Mouse (Mus musculus) regulatory T cell (primary cell): ENCODE data around the gene Kifap3.
"Not testable (repeated sequence)": the region's sequence is repeated elsewhere in the genome, so short reads cannot be mapped to it uniquely, and the experiment has no call there.

Source experiments
- in situ Hi-C: fragments of 300-600 bp; cut with MboI, MseI; formaldehyde crosslinking; loops from one replicate; pipeline ENCODE4 v1.15.1; 2025; ENCODE audit warnings: high pct_unique_total_duplicates

The Kifap3 gene

DNA sequence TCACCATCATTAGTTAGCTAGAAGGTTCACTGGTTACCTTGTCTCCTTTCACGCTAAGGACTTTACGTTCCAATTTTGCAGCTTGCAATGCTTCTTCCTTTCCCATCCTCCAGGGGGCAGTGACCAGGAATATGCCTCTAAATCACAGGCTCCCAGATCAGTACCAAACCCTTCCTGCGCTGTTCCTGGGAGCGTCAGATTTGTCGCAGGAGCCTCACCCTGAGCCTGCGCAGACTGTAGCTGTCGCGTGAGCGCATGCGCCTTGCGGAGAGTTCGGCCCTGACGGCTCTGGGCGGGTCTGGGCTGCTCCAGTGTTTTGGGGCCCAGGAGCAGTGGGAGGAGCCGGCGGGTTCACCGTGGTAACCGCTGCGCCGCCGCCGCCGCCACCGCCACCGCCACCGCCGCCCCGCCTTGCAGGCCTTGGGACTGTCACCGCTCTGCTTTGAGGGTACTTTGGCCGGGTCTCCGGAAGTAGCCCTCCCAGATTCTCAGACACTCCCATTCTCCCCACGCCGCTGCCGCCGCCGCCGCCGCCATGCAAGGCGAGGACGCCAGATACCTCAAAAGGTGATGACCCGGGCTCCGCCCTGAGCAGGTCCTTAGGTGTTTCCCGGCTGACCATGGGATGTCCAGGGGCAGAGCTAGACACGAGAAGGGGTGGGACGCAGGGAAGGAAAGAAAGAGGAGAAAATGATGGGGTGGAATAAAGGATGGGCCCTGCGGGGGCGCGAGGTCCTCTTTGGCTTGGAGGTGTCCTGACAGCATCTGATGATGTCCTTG lies at the start of gene Kifap3:
Gene Kifap3, plus strand, starts transcription at position 248 of the 780 bp plus-strand sequence.
- in situ Hi-C loops, result no loop called here

DNA sequence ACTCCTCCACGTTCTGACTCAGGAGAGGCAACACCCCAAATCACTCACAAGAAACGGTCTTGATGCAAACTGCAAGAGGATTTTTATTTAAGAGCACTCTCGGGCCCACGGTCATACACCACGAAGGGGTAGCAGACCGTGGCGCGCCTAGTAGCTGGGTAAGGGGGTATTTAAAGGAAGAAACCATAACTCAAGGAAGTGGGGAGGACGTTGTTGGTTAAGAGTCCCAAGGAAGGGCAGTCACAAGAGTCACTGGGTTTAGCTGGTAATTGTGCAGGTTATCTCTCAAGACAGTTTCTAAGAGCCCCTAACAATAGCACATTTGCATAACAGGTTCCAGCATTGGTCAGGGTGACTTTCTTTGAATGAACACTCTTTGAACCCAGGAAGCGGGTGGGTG lies 48.2 kb upstream of the Kifap3 start:
- in situ Hi-C loops, result not testable (repeated sequence)

DNA sequence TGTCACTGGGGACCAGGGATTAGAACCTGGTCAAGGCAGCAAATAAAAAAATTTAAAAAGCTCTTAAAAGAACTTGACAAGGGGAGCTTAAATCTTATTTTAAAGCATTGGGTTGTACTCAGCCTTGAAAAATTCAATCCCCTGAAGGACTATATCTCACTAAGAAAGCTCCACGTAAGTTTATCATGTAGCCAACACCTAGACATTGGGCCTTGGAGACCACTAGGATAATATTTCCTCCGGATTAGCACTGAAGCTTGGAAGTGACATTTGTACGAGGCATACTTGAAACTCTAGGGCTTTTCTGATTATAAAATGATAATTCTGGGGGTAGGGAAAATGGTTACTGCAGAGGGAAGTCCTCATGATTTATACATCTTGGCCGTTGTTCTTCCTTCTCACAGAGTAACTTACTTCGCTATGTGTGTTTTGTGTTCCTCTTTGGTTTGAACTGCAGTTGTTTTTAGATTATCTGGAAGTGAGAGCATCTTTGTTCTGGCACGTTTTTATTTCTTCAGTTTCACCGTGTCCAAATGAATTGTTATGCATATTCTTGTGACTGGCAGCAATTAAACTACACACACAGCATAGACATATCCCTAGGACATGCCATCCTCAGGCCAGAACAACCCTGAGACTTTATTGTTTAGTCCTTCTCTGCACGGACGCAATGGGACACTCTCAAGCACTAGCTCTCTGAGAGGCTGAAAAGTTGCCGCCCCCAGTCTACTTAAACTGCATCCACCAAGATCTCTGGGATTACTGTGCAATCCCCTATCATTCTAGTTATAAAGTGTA lies 42.7 kb upstream of the Kifap3 start:
- in situ Hi-C loops, result no loop called here

DNA sequence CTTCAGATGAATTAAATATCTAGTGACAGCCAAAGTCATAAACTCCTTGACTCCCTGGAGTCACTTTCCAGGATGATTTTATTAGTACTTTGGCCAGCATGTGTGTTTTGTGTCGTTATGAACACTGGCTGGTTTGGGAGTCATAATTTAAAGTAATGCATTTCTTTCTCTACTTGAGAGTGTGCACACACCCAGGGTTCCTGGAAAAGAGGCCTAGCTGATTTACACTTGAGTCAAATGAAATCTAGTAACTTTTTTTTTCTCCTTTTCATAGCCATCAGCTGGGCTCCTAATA lies 42.2 kb upstream of the Kifap3 start:
- in situ Hi-C loops, result no loop called here

DNA sequence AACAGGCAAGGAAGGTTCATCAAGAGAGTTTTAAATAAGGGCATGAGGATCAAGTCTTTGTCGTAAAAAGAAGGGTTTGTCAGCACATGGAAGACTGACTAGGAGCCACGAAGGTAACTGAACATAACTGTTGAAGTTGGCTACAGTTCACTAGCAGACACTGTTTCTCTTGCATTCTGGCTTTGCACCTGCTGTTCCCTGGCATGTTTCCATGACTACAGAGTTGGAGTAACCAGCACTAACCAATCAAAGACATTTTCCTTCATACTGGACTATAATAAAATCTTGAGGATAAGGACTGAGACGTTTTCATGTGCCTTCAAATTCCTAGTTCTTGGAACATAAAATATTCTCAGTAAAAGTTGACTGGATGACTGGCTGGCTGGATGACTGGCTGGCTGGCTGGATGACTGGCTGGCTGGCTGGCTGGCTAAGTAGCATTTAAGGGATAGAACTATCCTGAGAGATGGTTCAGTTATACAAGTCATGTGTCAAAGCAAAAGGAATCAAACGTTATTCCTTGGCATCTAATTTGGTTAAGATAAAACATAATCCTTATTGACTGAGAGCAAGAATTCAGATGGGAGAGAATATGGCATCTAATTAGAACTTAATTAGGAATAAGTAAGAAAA lies 27.9 kb upstream of the Kifap3 start:
- in situ Hi-C loops, result no loop called here

DNA sequence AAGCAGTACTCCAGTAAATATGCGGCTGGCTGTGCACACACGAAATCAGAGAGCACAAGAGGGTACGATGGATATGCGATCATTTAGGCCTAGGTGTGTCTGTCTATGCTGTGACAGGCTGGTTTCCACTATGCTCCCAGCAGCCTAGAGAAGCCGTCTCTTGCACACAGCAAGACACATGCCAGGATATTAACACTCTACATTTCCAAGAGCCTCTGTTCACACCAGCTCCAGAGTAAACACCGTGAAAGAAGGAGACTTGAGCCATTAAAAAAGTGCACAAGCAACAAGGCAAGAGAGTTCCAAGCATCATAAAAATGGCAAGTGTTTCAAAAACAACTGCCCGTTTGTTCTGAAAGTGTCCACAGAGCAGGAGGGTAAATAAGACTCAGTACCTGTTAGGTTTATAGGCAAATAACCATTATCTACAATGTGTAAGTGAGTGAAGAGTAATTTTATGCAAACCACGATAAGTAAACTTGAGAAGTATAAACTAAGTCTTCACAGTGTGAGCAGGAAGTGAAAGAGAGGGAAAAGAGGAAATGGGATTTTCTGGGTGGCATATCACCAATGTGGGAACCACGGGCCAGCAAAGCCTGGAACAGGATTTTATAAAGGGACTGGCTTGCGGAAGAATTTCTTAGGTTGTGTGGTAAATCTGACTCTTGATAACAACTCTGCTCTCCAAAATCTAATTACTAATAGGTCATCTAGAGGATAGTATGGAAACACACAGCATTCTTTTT lies 21.7 kb upstream of the Kifap3 start:
- in situ Hi-C loops, result no loop called here

DNA sequence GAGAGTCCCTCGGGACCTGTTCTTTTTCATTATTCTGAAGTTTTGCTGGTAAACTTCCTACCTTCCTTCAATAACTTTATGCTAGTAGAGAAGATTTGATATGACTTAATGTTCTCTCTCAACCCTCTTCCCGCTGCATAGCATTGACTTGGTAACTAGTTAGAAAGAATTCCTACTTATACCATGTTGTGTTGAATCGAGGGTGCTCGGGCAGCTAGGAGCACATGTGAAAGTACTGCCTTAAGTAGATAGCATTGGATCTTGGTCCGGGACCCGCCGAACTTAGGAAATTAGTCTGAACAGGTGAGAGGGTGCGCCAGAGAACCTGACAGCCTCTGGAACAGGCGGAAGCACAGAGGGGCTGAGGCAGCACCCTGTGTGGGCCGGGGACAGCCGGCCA lies 4.2 kb downstream of the Kifap3 start:
- in situ Hi-C loops, result not testable (repeated sequence)

DNA sequence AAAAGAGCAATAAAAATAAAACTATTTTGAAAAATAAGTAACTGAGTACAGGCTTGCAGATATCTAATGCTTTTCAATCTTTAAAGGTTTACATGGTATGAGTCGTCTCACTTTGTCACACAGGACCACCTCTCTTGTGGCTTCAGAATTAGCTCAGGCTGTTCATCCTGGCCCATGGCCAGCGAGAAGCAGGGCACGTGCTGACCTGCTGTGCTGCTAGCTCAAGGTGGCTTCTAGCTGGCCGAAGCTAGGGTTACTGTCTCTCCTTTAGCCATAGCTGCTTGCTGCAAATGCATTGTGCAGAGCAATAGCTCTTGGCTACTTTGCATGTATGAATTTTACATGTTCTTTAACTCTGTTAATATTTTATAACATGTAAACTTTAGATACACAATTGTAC lies 42.0 kb downstream of the Kifap3 start:
- in situ Hi-C loops, result loop anchor here (10.0 kb wide), 1 partner anchor 93 kb away; no protein-coding TSS in a partner anchor

DNA sequence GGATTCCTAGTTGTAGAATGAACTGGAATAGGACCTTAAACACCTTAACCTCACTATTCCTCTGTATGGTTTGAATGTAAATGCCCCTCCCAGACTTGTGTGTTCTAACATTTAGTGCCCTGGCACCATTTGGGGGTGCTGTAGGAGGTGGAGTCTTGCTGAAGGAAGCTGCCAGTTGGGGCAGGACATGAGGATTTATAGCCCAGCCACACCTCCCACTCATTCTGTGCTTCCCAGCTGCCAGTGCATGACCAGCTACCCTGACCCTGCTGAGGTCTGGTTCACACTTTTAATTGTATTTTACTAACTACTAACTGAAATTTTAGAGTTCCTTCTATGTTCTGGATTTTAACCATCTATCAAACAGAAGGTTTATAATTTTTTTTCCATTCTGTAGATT lies 50.1 kb downstream of the Kifap3 start:
- in situ Hi-C loops, result loop anchor here (10.0 kb wide), 1 partner anchor 85 kb away; no protein-coding TSS in a partner anchor

DNA sequence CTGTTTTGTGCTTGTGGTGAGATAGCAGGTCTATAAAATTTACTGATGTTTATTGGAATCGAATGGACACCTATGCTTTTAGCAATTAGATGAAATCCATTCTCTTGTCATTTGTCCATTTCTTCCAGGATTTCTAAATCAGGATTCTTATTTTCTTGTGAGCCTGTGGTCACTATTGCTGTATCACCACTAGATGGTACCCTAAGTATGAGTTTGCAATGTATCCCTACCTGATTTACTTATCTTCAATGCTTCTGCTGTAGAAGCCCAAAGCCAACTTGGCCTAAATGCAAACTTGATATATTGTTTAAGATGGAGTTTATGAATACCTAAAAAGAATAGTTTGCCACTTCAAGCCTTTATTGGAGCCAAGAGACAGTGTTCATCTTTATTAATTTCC lies 54.7 kb downstream of the Kifap3 start:
- in situ Hi-C loops, result no loop called here

DNA sequence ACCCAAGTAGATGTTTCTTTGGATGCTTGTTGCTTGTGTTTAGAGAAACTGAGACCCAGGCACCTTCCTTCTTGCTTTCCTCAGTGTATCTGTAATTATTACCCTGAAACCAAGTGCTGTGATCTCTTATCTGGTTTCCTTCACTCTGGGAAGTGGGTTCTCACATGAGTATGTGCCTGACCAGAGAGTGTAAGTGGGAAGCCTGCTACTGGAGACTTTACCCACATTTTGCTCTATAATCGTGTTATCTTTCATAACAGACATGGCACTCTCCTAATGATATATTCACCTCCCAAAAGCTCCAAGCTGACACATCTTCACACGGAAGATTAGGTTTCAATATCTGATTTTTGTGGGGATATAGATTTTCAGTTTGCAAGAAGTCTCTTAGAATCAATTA lies 55.7 kb downstream of the Kifap3 start:
- in situ Hi-C loops, result no loop called here

DNA sequence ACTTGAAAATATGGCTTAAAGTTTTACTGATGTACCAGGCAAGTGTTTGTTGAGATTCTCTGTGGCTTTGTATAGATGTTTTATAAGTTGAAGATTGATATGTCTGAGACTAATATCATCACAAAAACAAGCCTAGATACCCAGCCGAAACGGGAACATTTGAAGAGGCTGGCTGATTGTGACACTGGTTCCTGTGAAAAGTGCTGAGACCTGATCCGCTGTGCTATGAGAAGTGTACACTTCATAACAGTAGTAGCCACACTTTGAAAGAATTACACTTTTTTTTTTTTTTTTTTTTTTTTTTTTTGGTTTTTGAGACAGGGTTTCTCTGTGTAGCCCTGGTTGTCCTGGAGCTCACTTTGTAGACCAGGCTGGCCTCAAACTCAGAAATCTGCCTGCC lies 59.1 kb downstream of the Kifap3 start:
- in situ Hi-C loops, result not testable (repeated sequence)

DNA sequence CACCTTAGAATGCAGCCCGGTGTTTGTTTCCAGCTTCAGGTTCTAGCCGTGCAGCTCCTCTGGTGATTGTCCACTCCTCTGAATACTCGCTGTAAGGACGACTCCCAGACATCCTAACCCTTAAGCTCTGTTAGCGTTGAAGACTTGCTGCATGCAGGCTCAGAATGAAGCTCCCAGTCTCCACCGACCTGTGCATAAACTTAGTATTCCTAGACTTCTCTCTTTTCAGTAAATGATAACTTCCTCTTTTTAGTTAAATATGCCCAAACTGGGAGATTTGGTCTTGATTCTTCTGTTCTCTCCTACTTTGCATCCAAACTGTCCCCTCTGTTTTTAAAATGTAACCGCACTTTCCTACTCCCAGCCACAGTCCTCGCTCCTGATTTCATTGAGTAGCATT lies 61.2 kb downstream of the Kifap3 start:
- in situ Hi-C loops, result no loop called here

DNA sequence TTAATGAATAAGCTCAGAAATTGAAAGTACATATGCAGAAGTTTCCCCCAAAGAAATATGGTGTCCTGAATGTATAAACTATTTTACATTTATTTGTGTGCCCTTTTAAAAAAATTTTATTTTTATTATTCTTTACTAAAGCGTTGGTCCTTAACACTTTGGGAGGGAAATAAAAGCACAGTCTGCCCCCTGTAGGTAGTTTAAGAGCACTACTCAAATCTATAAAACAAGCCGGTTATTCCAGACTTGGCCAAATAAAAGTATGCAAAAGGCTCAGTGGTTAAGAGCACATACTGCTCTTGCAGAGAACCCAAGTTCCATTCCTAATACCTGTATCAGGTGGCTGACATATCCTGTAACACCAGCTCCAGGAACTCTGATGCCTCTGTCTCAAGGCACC lies 62.9 kb downstream of the Kifap3 start:
- in situ Hi-C loops, result no loop called here

DNA sequence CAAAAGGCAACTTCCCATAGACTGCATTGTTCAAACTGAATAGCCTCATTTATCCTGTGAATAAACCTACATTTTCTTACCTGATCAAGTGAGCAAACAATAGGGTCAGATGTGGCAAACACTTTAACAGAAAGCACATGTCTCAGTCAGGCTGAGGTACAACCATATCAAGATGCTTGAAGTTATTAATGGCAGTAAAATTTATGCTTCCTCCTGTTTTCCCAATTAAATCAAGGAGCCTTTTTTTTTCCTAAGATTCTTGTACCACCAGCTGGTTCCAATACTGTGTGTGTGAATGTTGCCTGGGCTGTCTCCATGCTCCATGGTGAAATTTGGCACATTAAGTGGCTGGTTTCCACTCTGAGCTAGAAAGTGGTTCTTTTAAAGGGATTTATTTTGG lies 64.5 kb downstream of the Kifap3 start:
- in situ Hi-C loops, result no loop called here

DNA sequence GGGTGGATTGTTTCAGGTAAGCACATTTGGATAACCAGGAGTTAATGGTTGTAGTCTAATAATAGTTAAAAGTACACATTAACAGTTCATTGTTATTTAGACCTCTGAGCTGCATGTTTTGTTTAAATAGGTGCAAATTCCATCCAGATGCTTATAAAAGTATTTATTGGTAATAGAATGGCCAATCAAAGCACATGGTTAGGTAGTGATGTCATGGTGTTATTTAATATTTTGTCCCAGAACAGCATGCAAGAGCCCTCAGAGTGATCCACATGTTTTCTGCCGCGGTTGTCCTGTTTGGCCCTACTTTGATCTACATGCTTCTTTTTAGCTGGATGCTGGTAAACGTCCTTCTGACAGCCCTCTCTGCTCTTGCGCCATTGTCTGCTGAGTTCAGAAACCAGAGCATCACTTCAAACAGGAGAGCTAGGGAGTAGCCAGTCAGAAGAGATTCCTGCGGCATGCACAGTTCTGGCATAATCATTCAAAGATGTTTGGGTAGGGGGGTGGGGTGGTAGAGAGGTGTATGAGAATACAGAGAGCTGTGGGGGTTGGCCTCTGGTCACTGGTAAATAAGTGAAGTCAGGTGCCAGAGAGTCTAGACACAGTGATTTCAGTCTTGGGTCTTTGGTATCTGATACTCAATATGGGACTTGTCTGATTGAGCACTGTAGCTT lies 73.6 kb downstream of the Kifap3 start:
- in situ Hi-C loops, result no loop called here

DNA sequence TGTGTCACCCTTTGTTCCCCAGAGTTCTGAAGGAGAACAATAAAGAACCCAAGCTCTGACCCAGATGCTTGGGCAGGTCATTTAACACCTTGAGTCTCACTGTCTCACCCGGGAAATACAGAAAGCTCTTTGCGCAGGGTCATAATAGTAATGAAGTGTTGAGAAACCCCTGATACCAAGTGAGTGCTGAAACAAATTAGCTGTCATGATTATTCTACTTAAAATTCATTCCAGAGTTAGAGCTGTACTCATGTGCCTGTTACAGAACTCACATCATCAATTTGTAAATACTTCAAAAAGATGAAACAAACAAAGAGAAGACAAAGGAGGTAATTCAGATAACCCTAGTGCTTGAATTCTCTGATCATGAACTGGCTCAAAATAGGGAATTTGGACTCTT lies 79.0 kb downstream of the Kifap3 start:
- in situ Hi-C loops, result no loop called here

DNA sequence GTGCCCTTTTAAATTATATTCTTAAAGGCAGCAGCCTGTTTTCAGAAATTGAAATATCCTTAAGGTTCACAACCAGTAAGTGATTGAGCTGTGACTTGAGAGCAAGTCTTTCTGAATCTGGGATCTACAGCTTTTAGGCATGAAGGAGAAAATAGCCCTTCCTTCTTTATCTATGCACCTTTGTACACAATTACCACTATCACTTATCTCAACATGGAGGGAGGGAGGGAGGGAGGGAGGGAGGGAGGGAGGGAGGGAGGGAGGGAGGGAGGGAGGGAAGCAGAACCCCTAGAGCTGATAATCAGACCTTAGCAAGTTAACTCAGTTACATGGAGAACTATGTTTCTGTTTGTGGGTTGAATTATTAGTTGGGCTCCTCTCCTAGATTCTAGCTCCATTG lies 82.2 kb downstream of the Kifap3 start:
- in situ Hi-C loops, result no loop called here

DNA sequence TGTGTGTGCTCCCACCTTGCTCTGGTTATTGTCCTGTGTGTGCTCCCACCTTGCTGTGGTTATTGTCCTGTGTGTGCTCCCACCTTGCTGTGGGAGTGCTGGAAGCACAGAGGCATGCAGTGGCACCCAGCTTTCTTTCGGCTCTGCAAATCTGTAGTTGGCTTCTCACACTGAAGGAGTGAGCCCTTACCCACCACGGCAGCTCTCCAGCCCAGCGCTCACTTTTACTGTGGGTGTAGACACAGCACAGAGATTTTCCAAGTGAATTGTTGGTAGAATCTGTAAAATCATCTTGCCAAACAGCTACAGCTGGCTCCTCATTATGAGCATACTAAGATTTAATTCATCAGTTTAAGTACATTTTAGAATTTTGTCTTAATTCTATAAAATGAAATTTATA lies 93.8 kb downstream of the Kifap3 start:
- in situ Hi-C loops, result no loop called here

DNA sequence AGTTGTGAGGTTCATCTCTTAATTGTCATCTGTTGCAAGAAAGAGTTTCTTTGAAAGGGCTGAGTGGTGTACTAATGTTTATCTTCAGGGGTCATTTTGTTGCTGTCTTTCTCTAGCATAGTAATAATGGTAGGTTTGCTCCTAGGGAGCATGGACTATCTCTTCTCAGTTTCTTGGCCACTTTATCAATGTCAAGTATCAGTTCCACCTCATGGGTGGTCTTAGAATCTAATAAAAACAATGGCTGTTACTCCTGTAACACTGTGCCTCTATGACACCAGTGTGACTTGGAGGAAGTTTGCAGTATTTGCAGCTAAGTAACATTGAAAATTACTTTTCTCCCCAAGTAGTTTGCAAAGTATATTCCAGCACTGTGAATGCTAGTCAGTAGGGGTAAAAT lies 110.2 kb downstream of the Kifap3 start:
- in situ Hi-C loops, result no loop called here

DNA sequence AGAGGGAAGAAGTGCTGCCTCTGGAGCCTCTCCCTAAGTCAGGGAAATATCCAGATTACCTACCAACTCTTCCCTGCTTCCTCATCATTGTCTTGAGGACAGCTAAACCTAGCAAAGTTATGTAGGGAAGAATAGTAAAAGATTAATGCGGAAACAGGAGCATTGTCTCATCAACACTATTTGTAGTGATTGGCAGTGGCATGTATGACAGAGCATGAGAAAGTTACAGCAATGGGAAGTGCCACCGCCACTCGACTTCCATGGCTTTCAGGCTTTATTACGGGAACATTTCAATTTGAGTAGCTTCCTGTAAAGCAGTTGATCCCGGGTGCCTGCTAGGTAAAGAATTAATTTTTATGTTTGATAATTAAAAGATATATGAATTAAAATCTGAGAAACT lies 113.9 kb downstream of the Kifap3 start:
- in situ Hi-C loops, result no loop called here
